Comparison of ENCODE assay signal across 18 mouse cellular contexts in genomic region chr5:25041947-25042346, GRCm38 (mm10). TPM values are rescaled to one million over a fixed set of nuclear protein-coding genes. Genes with fewer than 3 reads are reported as not detected.
DNase-seq lines count a peak whose midpoint lies in the region; ATAC-seq and TF ChIP-seq lines count a peak whose summit lies in the region.
"Had no signal": no experiment of that assay in that cellular context is flagged by ENCODE, and none has a peak within 500 bp of the region (broad histone marks: within the 10 kb centered on the region; RNA-seq: fewer than 3 reads in every experiment).

No protein-coding gene starts in this region.

- no peaks in the 10 kb centered on the region for H3K27me3 ChIP-seq in lung, postnatal 0 days (replicated peaks; ENCODE audit: insufficient read depth, low read length)
- H3K27me3 ChIP-seq in midbrain, embryonic 11.5 days (ENCODE audit: control insufficient read depth, insufficient read depth, low read length), result no peaks in the 10 kb centered on the region
- H3K27me3 ChIP-seq: embryonic facial prominence, embryonic 15.5 days; hindbrain, embryonic 15.5 days; limb, embryonic 15.5 days had no signal

- H3K4me2 ChIP-seq in lung, postnatal 0 days (replicated peaks; ENCODE audit: low read depth, low read length), result no peak overlapping the region
- H3K4me2 ChIP-seq in midbrain, embryonic 11.5 days, result no peak overlapping the region
- H3K4me2 ChIP-seq: embryonic facial prominence, embryonic 15.5 days; hindbrain, embryonic 15.5 days; limb, embryonic 15.5 days had no signal

- ATAC-seq in lung, postnatal 0 days, result peak; percentile 85
- ATAC-seq in megakaryocyte progenitor cell, adult 5-6 weeks (replicated peaks; ENCODE audit: poor library complexity), result peak; percentile 94
- no peak for ATAC-seq in midbrain, embryonic 11.5 days (ENCODE audit: low FRiP score)
- ATAC-seq: forebrain, postnatal 0 days; intestine, embryonic 16.5 days; midbrain, embryonic 16.5 days had no signal

- peak; percentile 10 for DNase-seq in gastrocnemius, adult 2 months
- no peak for DNase-seq in gastrocnemius, postnatal 10 days
- DNase-seq in lung, postnatal 0 days (ENCODE audit: low spot score), result peak; percentile 69
- DNase-seq in left cerebral cortex, postnatal 25 days (ENCODE audit: low spot score in 2 of 2), result no peak
- no peak for DNase-seq in midbrain, embryonic 11.5 days (ENCODE audit: low spot score, missing footprints)
- DNase-seq in heart, adult 18-20 months, result no peak
- no peak for DNase-seq in adrenal gland, adult 8-10 months
- DNase-seq: cerebellum, adult 11-12 months; cerebellum, postnatal 14 days; forebrain, postnatal 0 days; right cerebral cortex, adult 18-20 months had no signal

- 71% methylated on average over 1 of the region's 1 CpGs for WGBS in lung, postnatal 0 days
- 93% methylated on average over 1 of the region's 1 CpGs for WGBS in midbrain, embryonic 11.5 days

- intact Hi-C loops in gastrocnemius, adult 2 months (cut with DNase I), result no loop called here
- intact Hi-C loops in left cerebral cortex, postnatal 25 days (cut with DNase I), result no loop called here

- H3K4me3 ChIP-seq in gastrocnemius, adult 2 months, result no peak overlapping the region
- no peak overlapping the region for H3K4me3 ChIP-seq in lung, postnatal 0 days (ENCODE audit: low read depth, low read length)
- H3K4me3 ChIP-seq in midbrain, embryonic 11.5 days (ENCODE audit: low read depth, low read length), result no peak overlapping the region
- H3K4me3 ChIP-seq: embryonic facial prominence, embryonic 15.5 days; hindbrain, embryonic 15.5 days; limb, embryonic 15.5 days; megakaryocyte, embryonic 14.5 days had no signal

- no peak for TF ChIP-seq EP300 in lung, postnatal 0 days (IDR thresholded peaks at IDR 0.05)

- no peak overlapping the region for H3K9ac ChIP-seq in lung, postnatal 0 days (replicated peaks; ENCODE audit: low read depth)
- H3K9ac ChIP-seq in midbrain, embryonic 11.5 days (ENCODE audit: low read length), result no peak overlapping the region
- H3K9ac ChIP-seq: embryonic facial prominence, embryonic 15.5 days; forebrain, postnatal 0 days; hindbrain, embryonic 15.5 days; limb, embryonic 15.5 days had no signal

- no peak overlapping the region for H3K27ac ChIP-seq in gastrocnemius, adult 2 months
- no peak overlapping the region for H3K27ac ChIP-seq in lung, postnatal 0 days (ENCODE audit: low read length)
- no peak overlapping the region for H3K27ac ChIP-seq in midbrain, embryonic 11.5 days (ENCODE audit: low read depth, low read length)
- H3K27ac ChIP-seq: embryonic facial prominence, embryonic 15.5 days; hindbrain, embryonic 15.5 days; limb, embryonic 15.5 days had no signal

- H3K4me1 ChIP-seq in lung, postnatal 0 days (ENCODE audit: insufficient read depth, low read depth, low read length), result no peaks in the 10 kb centered on the region
- H3K4me1 ChIP-seq in midbrain, embryonic 11.5 days (ENCODE audit: control insufficient read depth, insufficient read depth, low read length), result no peaks in the 10 kb centered on the region
- H3K4me1 ChIP-seq: embryonic facial prominence, embryonic 15.5 days; hindbrain, embryonic 15.5 days; limb, embryonic 15.5 days had no signal

- TF ChIP-seq CTCF in gastrocnemius, adult 2 months (IDR thresholded peaks at IDR 0.05), result no peak
- no peak for TF ChIP-seq CTCF in lung, postnatal 0 days (IDR thresholded peaks at IDR 0.05)

- no peaks in the 10 kb centered on the region for H3K9me3 ChIP-seq in lung, postnatal 0 days (ENCODE audit: low read length)
- H3K9me3 ChIP-seq in midbrain, embryonic 11.5 days (ENCODE audit: control insufficient read depth, low read length), result no peaks in the 10 kb centered on the region
- H3K9me3 ChIP-seq: embryonic facial prominence, embryonic 15.5 days; hindbrain, embryonic 15.5 days; limb, embryonic 15.5 days had no signal

- H3K36me3 ChIP-seq in lung, postnatal 0 days (ENCODE audit: insufficient read depth, low read length), result no peaks in the 10 kb centered on the region
- H3K36me3 ChIP-seq in midbrain, embryonic 11.5 days (ENCODE audit: control insufficient read depth, insufficient read depth, low read length), result no peaks in the 10 kb centered on the region
- H3K36me3 ChIP-seq: embryonic facial prominence, embryonic 15.5 days; hindbrain, embryonic 15.5 days; limb, embryonic 15.5 days had no signal

RNA-seq across cellular contexts. Expression of gene Prkag2, which starts 58.5 kb away (rescaled TPM):
- 10 to 100 TPM; 10.7 to 11.0 TPM for total RNA-seq in gastrocnemius, adult 2 months (2021)
- total RNA-seq in gastrocnemius, postnatal 10 days (2021), result 10 to 100 TPM; 12.3 to 20.6 TPM
- 16.2 and 17.0 TPM in 2 replicates for polyA plus RNA-seq in lung, postnatal 0 days (2015; fragmentation: Nextera tagmentation; extraction: Ambion mirVana)
- total RNA-seq in megakaryocyte progenitor cell, adult 5-6 weeks (2015), result 21.1 and 21.2 TPM in 2 replicates
- 25.4 and 26.1 TPM in 2 replicates for total RNA-seq in megakaryocyte progenitor cell, adult 5-6 weeks (2017)
- 100 to 1,000 TPM; 102 to 108 TPM for total RNA-seq in left cerebral cortex, postnatal 25 days (2021)
- 59.8 and 62.1 TPM in 2 replicates for polyA plus RNA-seq in midbrain, embryonic 11.5 days (2014; fragmentation: Nextera tagmentation; extraction: Ambion mirVana)
- 10 to 100 TPM; 30.8 to 31.1 TPM for total RNA-seq in heart, adult 18-20 months (2021)
- 10 to 100 TPM; 30.7 to 56.0 (median 42.9) TPM for total RNA-seq in adrenal gland, adult 8-10 months (2022)

Comparison
In these comparisons a context has a peak if more than half of its experiments do, and no peak if none do; other contexts are left out.
1. DNase-seq: peak in gastrocnemius, adult 2 months (single experiment) and lung, postnatal 0 days (single experiment); none in gastrocnemius, postnatal 10 days (single experiment), left cerebral cortex, postnatal 25 days (0 of 2), midbrain, embryonic 11.5 days (single experiment), heart, adult 18-20 months (0 of 2) and adrenal gland, adult 8-10 months (single experiment).